Mouse (Mus musculus) heart, adult 2 months (tissue): ENCODE results near the gene Borcs5.

Experiments used
- CTCF ChIP-seq: fragments of 200-600 bp; IDR thresholded peaks from 2 replicates; pipeline ENCODE4 v1.8.1; 2022; ENCODE audit warnings: antibody characterized with exemption, mild to moderate bottlenecking, moderate library complexity
- POLR2A ChIP-seq: fragments of 200-500 bp; IDR thresholded peaks from 2 replicates; pipeline ENCODE4 v1.6.1; 2011; ENCODE audit warnings: mild to moderate bottlenecking, low read depth, low read length, control low read depth; ENCODE audit not compliant: insufficient read depth

DNA sequence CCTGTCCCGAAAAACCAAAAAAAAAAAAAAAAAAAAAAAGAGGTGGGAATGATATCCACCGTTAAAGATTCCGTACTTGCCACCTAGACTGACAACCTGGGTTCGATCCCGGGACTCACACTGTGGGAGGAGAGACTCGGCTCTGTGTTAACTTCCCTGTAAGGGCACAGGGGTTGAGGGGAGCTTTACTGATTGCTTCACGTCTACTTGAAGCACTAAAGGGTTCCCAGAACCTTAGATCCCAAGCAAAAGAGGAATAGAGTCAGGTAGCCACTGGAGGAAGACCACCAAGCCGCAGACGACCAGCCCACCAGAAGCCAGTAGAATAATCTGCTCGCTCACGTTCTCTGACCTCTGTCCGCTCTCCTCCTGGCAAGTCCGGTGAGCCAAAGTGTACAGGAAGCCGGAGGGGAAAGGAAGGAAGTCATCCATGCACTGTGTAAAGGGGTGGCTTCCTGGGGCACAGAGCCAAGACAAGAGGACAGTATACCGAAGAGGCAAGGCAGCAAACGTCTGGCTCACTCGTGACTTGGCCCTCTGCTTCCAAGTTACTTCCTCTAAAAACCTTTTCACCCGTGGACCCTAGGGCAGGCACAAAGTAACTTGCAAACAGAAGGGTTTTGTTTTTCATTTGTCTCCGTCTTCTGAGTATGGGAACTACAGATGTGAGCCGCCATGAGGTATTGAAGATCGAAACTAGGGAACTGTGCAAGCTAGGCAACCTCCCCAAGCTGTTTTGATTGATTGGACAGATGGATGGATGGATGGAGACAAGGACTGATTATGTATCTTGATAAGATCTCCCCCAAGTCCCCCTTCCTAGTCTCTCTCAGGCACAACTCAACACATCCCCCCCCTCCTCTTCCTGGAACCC is 44.5 kb upstream of the Borcs5 start:
- TF ChIP-seq POLR2A (no peak), CTCF (no peak)
